Mouse (Mus musculus) lung, postnatal 0 days (tissue): ENCODE results near the gene 2900026A02Rik. TPM values are rescaled to one million over a fixed set of nuclear protein-coding genes. Genes with fewer than 3 reads are reported as not detected.

Experiments
- ATAC-seq: fragments of 200-750 bp; cut with Nextera tagmentation; 2 replicates; pipeline ENCODE4 v1.8.0; 2017; ENCODE audit warnings: moderate library complexity
- DNase-seq: peaks from one replicate; pipeline ENCODE4 v3.0.0-alpha.2; 2016; ENCODE audit warnings: low spot score
- H3K27ac ChIP-seq: fragments of 300-500 bp; sonication (generic); 2 replicates; pipeline ENCODE4 v1.5.1; 2014; ENCODE audit warnings: antibody characterized with exemption, mild to moderate bottlenecking, low read length, mixed read lengths
- H3K27me3 ChIP-seq: fragments of 300-500 bp; sonication (generic); replicated peaks from 2 replicates; pipeline ENCODE4 v1.6.1; 2014; ENCODE audit warnings: low read length, mixed read lengths; ENCODE audit not compliant: insufficient read depth
- H3K36me3 ChIP-seq: fragments of 300-500 bp; sonication (generic); 2 replicates; pipeline ENCODE4 v1.6.1; 2014; ENCODE audit warnings: low read length, mixed read lengths; ENCODE audit not compliant: insufficient read depth
- H3K4me1 ChIP-seq: fragments of 300-500 bp; sonication (generic); 2 replicates; pipeline ENCODE4 v1.6.1; 2014; ENCODE audit warnings: antibody characterized with exemption, low read depth, low read length, mixed read lengths; ENCODE audit not compliant: insufficient read depth
- H3K4me2 ChIP-seq: fragments of 300-500 bp; sonication (generic); replicated peaks from 2 replicates; pipeline ENCODE4 v1.6.1; 2014; ENCODE audit warnings: low read depth, mild to moderate bottlenecking, low read length, moderate library complexity, mixed read lengths
- H3K4me3 ChIP-seq: fragments of 300-500 bp; sonication (generic); 2 replicates; pipeline ENCODE4 v1.5.1; 2014; ENCODE audit warnings: low read depth, low read length
- H3K9ac ChIP-seq: fragments of 300-500 bp; sonication (generic); replicated peaks from 2 replicates; pipeline ENCODE4 v1.6.1; 2014; ENCODE audit warnings: low read depth, mild to moderate bottlenecking
- H3K9me3 ChIP-seq: fragments of 300-500 bp; sonication (generic); 2 replicates; pipeline ENCODE4 v1.6.1; 2016; ENCODE audit warnings: low read length, mixed read lengths
- CTCF ChIP-seq: IDR thresholded peaks from 2 replicates; pipeline ENCODE4 v1.5.1; 2016; ENCODE audit warnings: antibody characterized with exemption, mild to moderate bottlenecking
- EP300 ChIP-seq: IDR thresholded peaks from 2 replicates; pipeline ENCODE4 v1.6.1; 2016; ENCODE audit warnings: antibody characterized with exemption, mild to moderate bottlenecking, control low read depth
- WGBS: fragments of 180-500 bp; shearing (Covaris S2); extraction: QIAGEN DNeasy Blood & Tissue Kit; methylation state at CpG from one replicate; pipeline ENCODE4 v1.1.7; 2014; 5-methylcytosine and 5-hydroxymethylcytosine counted together
- polyA plus RNA-seq: library from polyadenylated mRNA; unstranded; fragments of >200 nt; fragmentation: Nextera tagmentation; extraction: Ambion mirVana; gene quantifications from 2 replicates; pipeline ENCODE4 v1.2.1, GENCODE M21; 2015

The 2900026A02Rik gene
- polyA plus RNA-seq, 1 experiment from 2014 or later, result 6.3 TPM

- TF ChIP-seq EP300, result no peak
- peak; percentile 97 for TF ChIP-seq CTCF
- WGBS, result 14% methylated on average over 5 of the region's 5 CpGs
- no peaks in the 10 kb centered on the region for H3K4me1 ChIP-seq
- H3K27me3 ChIP-seq, result no peaks in the 10 kb centered on the region
- no peaks in the 10 kb centered on the region for H3K9me3 ChIP-seq
- H3K36me3 ChIP-seq, result no peaks in the 10 kb centered on the region
- DNase-seq (peak; percentile 74), ATAC-seq (peak; percentile 69)
- H3K4me2 ChIP-seq, result no peak overlapping the region
- H3K9ac ChIP-seq, result no peak overlapping the region
- H3K27ac ChIP-seq, result no peak overlapping the region
- no peak overlapping the region for H3K4me3 ChIP-seq
These were observed 47.7 kb downstream of the 2900026A02Rik start for GRCm38 (mm10) chr5:113173318-113173717.

GRCm38 (mm10) chr5:113171968-113172578 is 49.0 kb downstream of the 2900026A02Rik start:
- ATAC-seq (no peak), DNase-seq (no peak)
- WGBS, result 80% methylated on average over 9 of the region's 10 CpGs
- no peak overlapping the region for H3K4me3 ChIP-seq
- H3K27ac ChIP-seq, result no peak overlapping the region
- H3K4me1 ChIP-seq, result no peaks in the 10 kb centered on the region
- TF ChIP-seq CTCF, result no peak
- no peak for TF ChIP-seq EP300
- H3K4me2 ChIP-seq, result no peak overlapping the region
- H3K27me3 ChIP-seq, result no peaks in the 10 kb centered on the region
- no peaks in the 10 kb centered on the region for H3K9me3 ChIP-seq
- no peak overlapping the region for H3K9ac ChIP-seq
- H3K36me3 ChIP-seq, result no peaks in the 10 kb centered on the region

GRCm38 (mm10) chr5:113170064-113170754 is 50.8 kb downstream of the 2900026A02Rik start:
- TF ChIP-seq EP300 (no peak), CTCF (peak; percentile 60)
- H3K4me2 ChIP-seq, result no peak overlapping the region
- no peak for DNase-seq
- no peaks in the 10 kb centered on the region for H3K4me1 ChIP-seq
- H3K9me3 ChIP-seq, result no peaks in the 10 kb centered on the region
- ATAC-seq, result no peak
- no peaks in the 10 kb centered on the region for H3K27me3 ChIP-seq
- no peaks in the 10 kb centered on the region for H3K36me3 ChIP-seq
- no peak overlapping the region for H3K27ac ChIP-seq
- no peak overlapping the region for H3K9ac ChIP-seq
- 82% methylated on average over 11 of the region's 11 CpGs for WGBS
- H3K4me3 ChIP-seq, result no peak overlapping the region

DNA sequence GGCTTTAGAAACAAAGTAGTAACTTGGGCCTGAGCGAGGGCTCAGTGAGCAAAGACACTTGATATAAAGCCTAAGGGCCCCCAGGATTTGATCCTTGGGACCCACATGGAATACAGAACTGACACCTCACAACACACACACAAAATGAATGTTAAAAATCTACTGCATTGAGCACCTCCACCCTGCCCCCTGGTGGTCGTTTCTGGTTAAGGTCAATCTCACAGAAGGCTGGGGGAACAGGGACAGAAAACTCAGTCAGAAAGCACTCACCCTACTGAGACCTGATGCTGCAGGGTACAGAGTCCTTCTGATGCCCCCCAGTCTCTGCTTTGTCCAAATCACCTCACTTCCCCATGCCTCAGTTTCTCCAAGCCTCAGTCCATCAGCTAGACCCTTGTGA is 53.3 kb downstream of the 2900026A02Rik start:
- Histone ChIP-seq H3K9ac (no peak overlapping the region), H3K36me3 (no peaks in the 10 kb centered on the region), H3K4me3 (no peak overlapping the region), H3K9me3 (no peaks in the 10 kb centered on the region), H3K4me1 (peaks cover 5% of the 10 kb centered on the region; the same call in 1 of the 2 replicates), H3K4me2 (no peak overlapping the region), H3K27me3 (no peaks in the 10 kb centered on the region), H3K27ac (no peak overlapping the region)
- 43% methylated on average over 2 of the region's 2 CpGs for WGBS
- no peak for ATAC-seq
- peak; percentile 34 for DNase-seq
- TF ChIP-seq EP300 (no peak), CTCF (peak; percentile 76)

DNA sequence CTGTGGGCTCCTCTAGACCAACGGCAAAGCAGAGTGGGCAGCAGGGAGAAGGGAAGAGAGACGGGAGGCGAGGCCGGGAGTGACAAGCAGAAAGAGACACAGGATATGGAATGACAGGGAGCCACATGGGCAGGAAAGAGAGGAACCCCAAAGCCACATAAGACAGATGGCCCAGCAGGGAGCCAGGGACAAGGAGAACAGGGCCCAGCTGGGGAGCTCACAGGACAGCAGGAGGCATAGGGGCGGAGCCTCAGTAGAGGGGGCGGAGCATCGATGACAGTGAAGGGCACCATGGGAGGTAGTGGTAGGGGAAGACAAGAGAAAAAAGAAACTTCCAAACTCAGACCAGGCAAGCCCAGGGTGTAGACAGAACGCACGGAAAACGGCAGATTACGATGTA is 55.6 kb downstream of the 2900026A02Rik start:
- WGBS, result 45% methylated on average over 11 of the region's 11 CpGs
- no peak for ATAC-seq

GRCm38 (mm10) chr5:113164873-113165441 is 56.1 kb downstream of the 2900026A02Rik start:
- Histone ChIP-seq H3K4me2 (no peak overlapping the region), H3K9ac (no peak overlapping the region), H3K27me3 (no peaks in the 10 kb centered on the region), H3K27ac (peak overlapping the region; percentile 16; the same call in 1 of the 2 replicates), H3K36me3 (no peaks in the 10 kb centered on the region), H3K4me3 (no peak overlapping the region), H3K9me3 (no peaks in the 10 kb centered on the region), H3K4me1 (peaks cover 8% of the 10 kb centered on the region; the same call in 1 of the 2 replicates)
- no peak for TF ChIP-seq CTCF
- no peak for TF ChIP-seq EP300
- WGBS, result 16% methylated on average over 16 of the region's 16 CpGs
- DNase-seq, result peak; percentile 95
- ATAC-seq, result peak; percentile 95

More for the DNA sequence above, 55.6 kb downstream of the 2900026A02Rik start:
- TF ChIP-seq CTCF, result no peak
- no peak for TF ChIP-seq EP300
- Histone ChIP-seq H3K27me3 (no peaks in the 10 kb centered on the region), H3K4me3 (no peak overlapping the region), H3K4me2 (no peak overlapping the region), H3K9me3 (no peaks in the 10 kb centered on the region), H3K4me1 (peaks cover 8% of the 10 kb centered on the region; the same call in 1 of the 2 replicates), H3K9ac (no peak overlapping the region), H3K36me3 (no peaks in the 10 kb centered on the region), H3K27ac (peak overlapping the region; percentile 16; the same call in 1 of the 2 replicates)
- DNase-seq, result no peak
